Mouse (Mus musculus) brain, embryonic 14.5 days (tissue): ENCODE measurements at regions not wholly inside any gene's neighbourhood (a gene's known extent, or its start where the extent isn't known, plus 50 kb on each side); places are given as distances from the start of the nearest gene placed in this dataset.

Source experiments
- CTCF ChIP-seq: fragments of 200-500 bp; IDR thresholded peaks from 2 replicates; pipeline ENCODE4 v1.5.1; 2012; ENCODE audit warnings: inconsistent platforms, mild to moderate bottlenecking, moderate library complexity, borderline replicate concordance; ENCODE audit not compliant: insufficient read depth, insufficient read length; ENCODE audit errors: extremely low read depth
- POLR2A ChIP-seq: fragments of 200-500 bp; IDR thresholded peaks from 2 replicates; pipeline ENCODE4 v1.6.1; 2012; ENCODE audit warnings: mild to moderate bottlenecking, inconsistent platforms, borderline replicate concordance; ENCODE audit not compliant: poor library complexity, insufficient read depth, insufficient read length, severe bottlenecking; ENCODE audit errors: extremely low read depth

DNA sequence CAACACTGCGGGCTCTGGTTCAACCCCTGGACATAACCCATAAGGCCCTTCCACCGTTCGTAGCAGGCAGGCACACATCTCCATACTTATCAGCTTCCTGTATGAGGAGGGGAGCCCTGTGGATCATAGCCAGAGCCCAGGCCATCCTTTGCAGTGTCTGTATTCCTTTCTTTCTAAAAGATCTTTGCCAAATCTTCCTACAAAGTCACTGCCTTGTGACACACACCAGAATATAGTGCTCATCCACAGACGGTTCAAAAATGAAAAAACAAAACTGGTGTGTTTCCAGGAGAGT is 152.9 kb downstream of the Adamts15 start:
- no peak for TF ChIP-seq CTCF
- no peak for TF ChIP-seq POLR2A
